Mouse (Mus musculus) kidney, adult 11 months (tissue): ENCODE data around the gene Slc35f1.

Source experiments
- DNase-seq: peaks from one replicate; pipeline ENCODE4 v3.0.0; 2022

Slc35f1 gene

GRCm38 (mm10) chr10:52690334-52690991 is at the start of gene Slc35f1:
Gene Slc35f1 (plus strand): TSS chr10:52690533.
- peak; percentile 21 for DNase-seq

GRCm38 (mm10) chr10:52671234-52671633 is 19.1 kb upstream of the Slc35f1 start:
- no peak for DNase-seq

GRCm38 (mm10) chr10:52690992-52691731 is 829 bp downstream of the Slc35f1 start:
- DNase-seq, result peak; percentile 8

- DNase-seq, result no peak
Observed at GRCm38 (mm10) chr10:52703688-52704087, 13.4 kb downstream of the Slc35f1 start.

GRCm38 (mm10) chr10:52704101-52705051 is 14.0 kb downstream of the Slc35f1 start:
- no peak for DNase-seq

- DNase-seq, result no peak
Observed at GRCm38 (mm10) chr10:52709482-52709881, 19.1 kb downstream of the Slc35f1 start.

- DNase-seq, result no peak
Observed at GRCm38 (mm10) chr10:52712166-52712565, 21.8 kb downstream of the Slc35f1 start.

GRCm38 (mm10) chr10:52714557-52714956 is 24.2 kb downstream of the Slc35f1 start:
- no peak for DNase-seq

- no peak for DNase-seq
Observed at GRCm38 (mm10) chr10:52715146-52715545, 24.8 kb downstream of the Slc35f1 start.

GRCm38 (mm10) chr10:52718199-52718917 is 28.0 kb downstream of the Slc35f1 start:
- no peak for DNase-seq

- no peak for DNase-seq
Observed at GRCm38 (mm10) chr10:52726674-52727073, 36.3 kb downstream of the Slc35f1 start.

- DNase-seq, result no peak
Observed at GRCm38 (mm10) chr10:52742671-52743379, 52.5 kb downstream of the Slc35f1 start.

GRCm38 (mm10) chr10:52743831-52744230 is 53.5 kb downstream of the Slc35f1 start:
- no peak for DNase-seq

GRCm38 (mm10) chr10:52748028-52748597 is 57.8 kb downstream of the Slc35f1 start:
- no peak for DNase-seq

- peak; percentile 49 for DNase-seq
Observed at GRCm38 (mm10) chr10:52755949-52756679, 65.8 kb downstream of the Slc35f1 start.

GRCm38 (mm10) chr10:52757496-52758260 is 67.3 kb downstream of the Slc35f1 start:
- DNase-seq, result no peak

GRCm38 (mm10) chr10:52758589-52758988 is 68.3 kb downstream of the Slc35f1 start:
- no peak for DNase-seq

GRCm38 (mm10) chr10:52760527-52760926 is 70.2 kb downstream of the Slc35f1 start:
- no peak for DNase-seq

- DNase-seq, result no peak
Observed at GRCm38 (mm10) chr10:52779926-52780485, 89.7 kb downstream of the Slc35f1 start.

GRCm38 (mm10) chr10:52787075-52787474 is 96.7 kb downstream of the Slc35f1 start:
- no peak for DNase-seq
